Mouse (Mus musculus) right cerebral cortex, postnatal 14 days (tissue): Measurements from ENCODE around the gene Atp6v0e.

Experiments used
- DNase-seq: peaks from one replicate; pipeline ENCODE4 v3.0.0; 2022

Atp6v0e gene

DNA sequence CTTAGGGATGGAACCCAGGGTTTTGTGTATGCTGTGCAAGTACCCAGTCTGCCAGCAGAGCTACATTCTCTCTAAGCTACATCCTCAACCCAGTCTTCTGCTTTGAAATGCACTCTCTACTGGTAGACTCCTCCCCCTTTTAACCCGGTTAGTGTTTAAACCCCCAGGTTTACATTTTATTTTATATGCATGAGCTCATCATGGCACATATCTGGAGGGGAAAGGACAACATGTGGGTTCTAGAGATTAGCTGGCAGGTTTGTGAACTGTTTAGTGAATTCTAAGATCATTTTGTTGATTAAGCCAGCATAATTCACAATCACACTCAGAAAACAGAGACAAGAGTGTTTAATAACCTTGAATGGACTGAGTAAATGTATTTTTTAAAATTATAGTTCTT is 61.8 kb downstream of the Atp6v0e start:
- no peak for DNase-seq

DNA sequence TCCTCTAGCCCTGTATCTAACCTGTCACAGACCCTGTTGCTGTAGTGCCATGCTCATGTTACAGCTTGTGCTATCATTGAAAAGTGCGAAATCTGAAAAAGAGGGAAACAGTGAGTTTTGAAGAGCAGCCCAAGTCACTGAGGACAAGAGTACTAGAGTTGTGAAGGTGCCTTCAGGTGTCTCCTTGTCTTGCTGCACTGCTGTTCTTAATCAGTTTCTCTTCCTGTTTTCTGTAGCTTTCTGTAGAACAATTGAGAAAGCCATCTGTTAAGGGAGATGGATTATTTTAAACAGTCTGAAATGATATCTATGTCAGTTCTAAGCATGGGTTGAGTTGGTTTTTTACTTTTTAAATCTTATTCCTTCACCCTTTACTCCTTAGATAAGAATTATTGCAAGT is 63.6 kb downstream of the Atp6v0e start:
- no peak for DNase-seq

DNA sequence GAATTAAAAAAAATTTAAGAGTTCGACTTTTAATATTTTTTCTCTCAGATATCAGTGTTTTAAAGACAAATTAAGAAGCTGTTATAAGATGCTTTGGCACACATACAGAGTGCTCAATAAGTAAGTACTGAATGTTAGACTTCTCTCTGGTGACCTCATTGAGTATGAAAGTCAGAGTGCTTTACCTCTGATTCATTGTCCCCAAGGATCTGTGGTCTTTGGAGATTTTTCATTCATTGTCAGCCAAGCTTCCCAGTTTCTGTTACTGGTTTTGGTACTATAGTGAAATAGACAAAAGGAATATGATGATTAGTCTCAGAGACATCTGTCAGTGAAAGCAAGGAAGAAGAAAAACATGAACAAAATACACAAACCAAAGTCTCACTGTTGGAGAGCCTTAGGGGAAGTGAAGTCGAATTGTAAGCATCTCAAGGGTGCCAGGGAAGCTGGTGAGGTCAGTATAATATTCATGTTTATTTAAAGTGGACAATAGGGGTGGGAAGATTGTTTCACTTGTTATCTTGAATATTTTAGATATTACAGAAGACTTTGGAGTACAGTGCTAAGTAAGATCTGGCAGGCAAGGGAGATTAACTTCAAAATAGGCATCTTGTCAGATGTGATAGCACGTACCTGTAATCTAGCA is 64.2 kb downstream of the Atp6v0e start:
- DNase-seq: no peak

DNA sequence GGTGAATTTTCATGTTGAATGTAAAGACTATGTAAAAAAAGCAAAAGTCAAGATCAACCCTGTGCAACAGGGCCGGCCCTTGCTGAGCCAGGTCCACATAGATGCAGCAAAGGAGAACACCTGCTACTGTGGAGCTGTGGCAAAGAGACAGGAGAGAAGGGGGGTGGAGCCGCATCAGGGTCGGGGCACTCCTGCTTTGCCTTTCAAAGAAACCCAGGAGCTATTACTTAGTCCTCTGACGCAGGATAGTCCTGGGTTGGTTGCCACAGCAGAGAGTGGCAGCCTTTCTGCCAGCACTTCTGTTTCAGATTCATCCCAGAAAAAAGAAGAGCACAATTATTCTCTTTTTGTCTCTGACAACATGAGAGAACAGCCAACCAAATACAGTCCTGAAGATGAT is 79.5 kb downstream of the Atp6v0e start:
- no peak for DNase-seq

DNA sequence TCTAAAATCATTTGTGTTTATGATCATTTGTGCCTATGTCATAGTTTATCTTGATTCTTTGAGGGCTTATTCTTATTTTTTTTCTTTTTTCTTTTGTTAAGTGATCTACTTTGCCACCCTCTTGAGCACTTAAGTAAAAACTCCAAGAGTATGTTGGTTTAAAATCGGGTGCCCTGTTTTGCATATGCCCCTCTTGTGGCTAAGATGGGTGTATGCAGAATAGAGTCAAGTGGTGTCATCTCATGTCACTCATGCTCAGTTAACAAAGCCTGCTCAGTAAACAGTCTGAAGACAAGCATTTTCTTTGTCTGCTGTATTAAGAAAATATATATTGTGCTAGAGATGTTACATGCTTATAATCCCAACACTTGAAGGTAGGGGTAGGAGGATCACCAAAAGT is 80.3 kb downstream of the Atp6v0e start:
- no peak for DNase-seq
